Mouse (Mus musculus) urinary bladder, postnatal 10 days (tissue): Measurements from ENCODE around the gene Vmn1r222.
"Not testable (repeated sequence)": the region's sequence is repeated elsewhere in the genome, so short reads cannot be mapped to it uniquely, and the experiment has no call there.

Experiments
- DNase-seq: peaks from one replicate; pipeline ENCODE4 v3.0.0; 2022; ENCODE audit warnings: low spot score

Gene Vmn1r222

DNA sequence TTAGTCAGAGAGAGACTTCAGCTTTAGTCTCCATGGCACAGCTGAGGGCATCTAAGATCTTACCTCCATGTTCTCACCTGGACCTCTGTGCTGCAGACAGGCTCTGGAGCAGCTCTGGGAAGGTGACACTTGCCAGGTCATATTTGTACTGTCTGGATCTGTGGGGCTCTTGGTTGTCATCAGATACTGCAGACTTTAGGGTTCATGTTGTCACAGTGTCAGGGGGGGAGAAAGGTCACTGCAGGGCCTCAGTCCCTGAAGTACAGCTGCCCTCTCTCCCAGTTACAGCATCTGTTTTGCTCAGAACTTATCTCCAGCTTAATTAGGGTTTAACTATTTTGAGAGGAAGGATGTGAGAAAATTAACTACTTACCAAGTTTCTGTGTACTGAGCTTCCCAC, at the start of gene Vmn1r222:
TSS of gene Vmn1r222 (minus strand) at position 101 of the 400 bp plus-strand sequence.
- not testable (repeated sequence) for DNase-seq

- no peak for DNase-seq
Measured at GRCm38 (mm10) chr13:23285191-23285920, 49.6 kb upstream of the Vmn1r222 start.

- DNase-seq: no peak
Measured at GRCm38 (mm10) chr13:23279992-23280391, 44.2 kb upstream of the Vmn1r222 start.

DNA sequence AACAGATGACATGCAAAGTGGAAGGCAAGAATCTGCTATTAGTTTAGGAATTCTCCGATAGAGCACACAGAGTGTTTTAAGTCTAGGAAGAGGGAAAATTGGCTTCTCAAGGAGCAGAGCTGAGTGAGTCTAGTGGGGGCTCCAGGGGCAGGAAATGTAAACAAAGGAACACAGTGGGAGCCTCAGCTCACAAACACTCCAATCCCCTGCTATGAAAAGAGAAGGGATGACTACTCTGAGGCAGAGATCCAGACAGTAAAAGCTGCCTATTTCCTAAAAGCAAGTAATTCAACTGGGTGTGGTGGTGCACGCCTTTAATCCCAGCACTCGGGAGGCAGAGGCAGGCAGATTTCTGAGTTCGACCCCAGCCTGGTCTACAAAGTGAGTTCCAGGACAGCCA, 43.8 kb upstream of the Vmn1r222 start:
- DNase-seq: no peak

DNA sequence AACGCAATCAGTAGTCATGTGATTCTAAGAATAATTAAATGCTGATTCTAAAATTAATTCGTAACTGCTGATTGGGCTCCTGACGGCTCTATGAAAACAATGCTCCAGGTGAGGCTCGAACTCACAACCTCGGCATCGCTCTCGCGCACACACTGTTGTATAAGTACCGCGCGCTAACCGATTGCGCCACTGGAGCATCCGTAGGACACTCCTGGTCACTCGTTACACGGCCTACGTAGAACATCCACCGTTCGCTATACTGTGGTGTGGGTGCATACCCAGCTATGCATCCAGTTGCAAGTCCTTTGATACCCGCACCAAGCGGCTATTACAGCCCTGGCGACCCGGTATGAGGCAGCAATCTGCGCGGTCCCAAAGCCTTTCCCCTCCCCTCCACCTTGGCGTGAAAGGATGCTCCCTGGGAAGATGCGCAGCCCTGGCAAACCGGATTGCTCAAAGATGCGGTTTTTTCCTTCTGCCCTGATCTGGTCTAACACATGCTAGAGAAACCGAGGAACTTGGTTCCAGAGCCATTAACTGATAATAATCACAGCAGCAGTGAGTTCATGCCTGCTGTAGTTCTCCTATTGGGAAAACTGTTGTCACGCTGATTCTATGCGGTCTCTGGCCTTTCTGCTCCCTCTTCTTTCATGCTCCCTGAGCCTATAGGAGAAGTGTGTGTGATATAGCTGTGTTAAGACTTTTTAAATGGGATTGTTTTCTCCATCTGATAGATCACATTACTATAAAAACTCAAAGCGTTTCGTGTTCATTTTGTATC, 34.8 kb upstream of the Vmn1r222 start:
- no peak for DNase-seq

DNA sequence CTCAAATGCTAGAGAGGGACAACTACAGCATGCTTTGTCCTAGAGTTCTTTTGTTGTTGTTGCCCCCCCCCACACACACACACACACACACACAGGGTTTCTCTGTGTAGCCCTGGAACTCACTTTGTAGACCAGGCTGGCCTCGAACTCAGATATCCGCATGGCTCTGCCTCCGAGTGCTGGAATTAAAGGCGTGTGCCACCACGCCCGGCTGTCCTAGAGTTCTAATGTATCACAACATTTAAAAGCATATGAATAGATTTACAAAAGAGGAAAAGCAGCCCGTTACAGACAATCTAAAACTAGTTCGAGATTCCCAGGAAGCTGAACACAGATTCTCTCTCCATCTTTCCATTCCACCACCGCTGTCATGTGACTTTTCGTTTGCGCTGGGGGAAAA, 33.9 kb upstream of the Vmn1r222 start:
- DNase-seq: no peak

DNA sequence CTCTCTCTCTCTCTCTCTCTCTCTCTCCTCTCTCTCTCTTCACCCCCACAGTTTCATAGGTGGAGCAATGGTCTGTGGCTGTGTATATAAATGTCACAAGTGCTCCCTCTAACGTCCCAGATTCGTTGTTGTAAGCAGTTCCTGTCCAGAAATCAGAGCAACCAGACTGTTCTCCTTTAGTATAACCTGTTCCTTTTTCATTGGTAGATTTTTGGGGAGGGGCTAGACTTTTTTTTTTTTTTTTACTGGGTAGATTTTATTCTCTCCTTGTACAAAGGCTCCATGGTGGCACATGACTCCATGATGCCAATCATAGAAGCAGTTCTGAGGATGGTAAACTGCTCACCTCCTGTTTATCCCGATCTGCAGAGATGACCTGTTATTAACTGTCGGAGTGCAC, 33.4 kb upstream of the Vmn1r222 start:
- DNase-seq: not testable (repeated sequence)

- not testable (repeated sequence) for DNase-seq
Measured at GRCm38 (mm10) chr13:23268606-23269005, 32.9 kb upstream of the Vmn1r222 start.

DNA sequence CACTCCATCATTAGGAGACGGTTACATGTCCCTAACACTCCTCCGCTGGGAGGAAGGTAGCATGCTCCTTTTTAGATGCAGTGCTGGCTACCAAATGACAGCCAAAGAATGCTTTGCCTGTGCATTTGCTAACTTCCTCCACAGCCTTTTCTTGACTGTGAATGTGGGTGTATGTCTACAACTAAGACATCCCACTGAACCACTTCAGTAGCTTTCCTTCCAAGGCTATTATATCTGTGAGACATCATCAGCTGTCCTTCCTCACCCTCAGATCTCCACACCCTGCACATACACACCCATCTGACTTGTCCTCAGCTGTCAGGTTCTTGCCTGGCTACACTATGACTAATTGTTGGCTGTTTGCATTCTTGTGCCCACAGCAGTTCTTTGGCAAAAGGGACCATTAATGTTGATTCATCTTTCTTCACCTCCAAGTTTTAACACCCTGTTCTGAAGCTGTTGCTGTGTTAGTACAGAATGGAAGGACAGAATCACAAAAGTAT, 22.9 kb upstream of the Vmn1r222 start:
- no peak for DNase-seq

DNA sequence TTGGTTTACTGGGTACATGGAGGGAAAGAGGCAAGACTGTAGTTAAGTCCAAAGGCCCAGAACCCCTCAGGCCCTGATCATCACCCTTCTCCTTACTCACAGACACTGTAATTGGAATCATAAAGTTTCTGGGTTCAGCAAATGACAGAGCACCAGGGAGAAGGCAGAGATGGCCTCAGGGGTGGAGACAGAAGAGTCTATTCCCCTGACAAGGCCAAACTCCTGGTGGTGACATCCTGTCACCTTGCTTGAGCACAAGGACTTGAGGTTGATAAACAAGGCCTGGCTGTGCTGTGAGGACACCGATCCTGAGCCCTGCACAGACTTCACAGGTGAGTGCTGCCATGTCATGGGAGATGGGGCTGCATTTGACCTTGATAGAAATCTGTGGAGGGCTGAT, 11.1 kb upstream of the Vmn1r222 start, which contains the start of gene Vmn1r223:
TSS of gene Vmn1r223 (plus strand) at position 301 of the 400 bp plus-strand sequence.
- not testable (repeated sequence) for DNase-seq

GRCm38 (mm10) chr13:23213827-23214226, 21.9 kb downstream of the Vmn1r222 start, which contains the start of gene Vmn1r221:
Gene Vmn1r221, plus strand, starts transcription at chr13:23214127.
- not testable (repeated sequence) for DNase-seq

- not testable (repeated sequence) for DNase-seq
Measured at GRCm38 (mm10) chr13:23203885-23204284, 31.9 kb downstream of the Vmn1r222 start.

DNA sequence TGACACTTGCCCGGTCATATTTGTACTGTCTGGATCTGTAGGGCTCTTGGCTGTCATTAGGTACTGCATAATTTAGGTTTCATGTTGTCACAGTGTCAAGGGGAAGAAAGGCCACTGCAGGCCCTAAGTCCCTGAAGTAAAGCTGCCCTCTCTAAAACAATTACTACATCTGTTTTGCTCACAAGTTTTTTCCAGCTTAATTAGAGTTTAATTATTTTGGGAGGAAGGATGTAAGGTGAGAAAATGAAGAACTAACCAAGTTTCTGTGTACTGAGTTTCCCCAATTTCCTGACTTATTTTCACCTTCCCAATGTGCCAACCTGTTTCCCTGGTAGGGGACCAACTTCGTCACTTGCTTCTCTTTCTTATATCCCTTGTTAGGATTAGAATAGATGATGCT, 47.9 kb downstream of the Vmn1r222 start, which contains the start of gene Vmn1r220:
TSS of gene Vmn1r220 (minus strand) at position 101 of the 400 bp plus-strand sequence.
- no peak for DNase-seq
